Mouse (Mus musculus) hindbrain, embryonic 14.5 days (tissue): ENCODE data around the gene Dysf. TPM values are rescaled to one million over a fixed set of nuclear protein-coding genes. Genes with fewer than 3 reads are reported as not detected.

Experiments
- ATAC-seq: fragments of 200-750 bp; cut with Nextera tagmentation; 2 replicates; pipeline ENCODE4 v1.8.0; 2017; ENCODE audit warnings: moderate number of reproducible peaks, mild to moderate bottlenecking, moderate TSS enrichment, moderate library complexity; ENCODE audit not compliant: low FRiP score
- DNase-seq: peaks from one replicate; pipeline ENCODE4 v3.0.0-alpha.2; 2015; ENCODE audit warnings: low spot score
- H3K27ac ChIP-seq: fragments of 300-500 bp; sonication (generic); 2 replicates; pipeline ENCODE4 v1.5.1; 2014; ENCODE audit warnings: mild to moderate bottlenecking, moderate library complexity
- H3K27me3 ChIP-seq: fragments of 300-500 bp; sonication (generic); 2 replicates; pipeline ENCODE4 v1.6.1; 2014; ENCODE audit warnings: mild to moderate bottlenecking, low read length, mixed read lengths; ENCODE audit not compliant: control insufficient read depth, insufficient read depth
- H3K36me3 ChIP-seq: fragments of 300-500 bp; sonication (generic); replicated peaks from 2 replicates; pipeline ENCODE4 v1.6.1; 2014; ENCODE audit not compliant: control insufficient read depth, insufficient read depth
- H3K4me1 ChIP-seq: fragments of 300-500 bp; sonication (generic); replicated peaks from 2 replicates; pipeline ENCODE4 v1.6.1; 2014; ENCODE audit warnings: antibody characterized with exemption, low read length, mixed read lengths; ENCODE audit not compliant: control insufficient read depth, insufficient read depth
- H3K4me2 ChIP-seq: fragments of 300-500 bp; sonication (generic); replicated peaks from 2 replicates; pipeline ENCODE4 v1.6.1; 2014; ENCODE audit warnings: mild to moderate bottlenecking, moderate library complexity
- H3K4me3 ChIP-seq: fragments of 300-500 bp; sonication (generic); replicated peaks from 2 replicates; pipeline ENCODE4 v1.5.1; 2014; ENCODE audit warnings: mild to moderate bottlenecking, low read length
- H3K9ac ChIP-seq: fragments of 300-500 bp; sonication (generic); 2 replicates; pipeline ENCODE4 v1.6.1; 2014
- H3K9me3 ChIP-seq: fragments of 300-500 bp; sonication (generic); 2 replicates; pipeline ENCODE4 v1.6.1; 2016; ENCODE audit warnings: low read length; ENCODE audit not compliant: control insufficient read depth
- WGBS: fragments of 180-500 bp; shearing (Covaris S2); extraction: QIAGEN DNeasy Blood & Tissue Kit; methylation state at CpG from one replicate; pipeline ENCODE4 v1.1.7; 2014; 5-methylcytosine and 5-hydroxymethylcytosine counted together
- polyA plus RNA-seq: library from polyadenylated mRNA; unstranded; fragments of >200 nt; fragmentation: Nextera tagmentation; extraction: Ambion mirVana; gene quantifications from 2 replicates; pipeline ENCODE4 v1.2.1, GENCODE M21; 2014

The Dysf gene
- polyA plus RNA-seq, 1 experiment from 2014 or later = 3.3 TPM

DNA sequence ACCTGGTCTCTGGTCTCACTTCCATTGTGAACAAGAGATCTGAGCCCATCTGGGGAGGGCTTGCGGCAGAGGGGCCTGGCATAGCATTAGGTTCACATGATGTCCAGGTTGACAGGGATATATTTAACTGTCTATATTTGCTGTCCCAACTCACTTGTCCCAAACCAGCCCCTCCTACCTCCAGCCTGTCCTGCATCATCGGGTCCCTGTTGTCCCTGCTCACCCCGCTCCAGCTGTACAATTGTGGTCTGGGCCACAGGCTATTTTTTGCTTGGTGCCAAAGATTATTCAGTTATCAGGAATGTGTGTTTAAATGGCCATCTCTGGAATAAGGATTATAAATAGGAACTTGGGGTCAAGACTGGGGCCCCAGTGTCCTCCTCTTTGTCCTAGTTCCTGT lies 235.0 kb downstream of the Dysf start:
- ATAC-seq = no peak
- Histone ChIP-seq H3K36me3 (no peaks in the 10 kb centered on the region), H3K9ac (no peak overlapping the region), H3K27me3 (no peaks in the 10 kb centered on the region), H3K9me3 (no peaks in the 10 kb centered on the region), H3K27ac (no peak overlapping the region), H3K4me3 (no peak overlapping the region), H3K4me2 (no peak overlapping the region), H3K4me1 (no peaks in the 10 kb centered on the region)
- no peak for DNase-seq
- 93% methylated on average over 3 of the region's 3 CpGs for WGBS

DNA sequence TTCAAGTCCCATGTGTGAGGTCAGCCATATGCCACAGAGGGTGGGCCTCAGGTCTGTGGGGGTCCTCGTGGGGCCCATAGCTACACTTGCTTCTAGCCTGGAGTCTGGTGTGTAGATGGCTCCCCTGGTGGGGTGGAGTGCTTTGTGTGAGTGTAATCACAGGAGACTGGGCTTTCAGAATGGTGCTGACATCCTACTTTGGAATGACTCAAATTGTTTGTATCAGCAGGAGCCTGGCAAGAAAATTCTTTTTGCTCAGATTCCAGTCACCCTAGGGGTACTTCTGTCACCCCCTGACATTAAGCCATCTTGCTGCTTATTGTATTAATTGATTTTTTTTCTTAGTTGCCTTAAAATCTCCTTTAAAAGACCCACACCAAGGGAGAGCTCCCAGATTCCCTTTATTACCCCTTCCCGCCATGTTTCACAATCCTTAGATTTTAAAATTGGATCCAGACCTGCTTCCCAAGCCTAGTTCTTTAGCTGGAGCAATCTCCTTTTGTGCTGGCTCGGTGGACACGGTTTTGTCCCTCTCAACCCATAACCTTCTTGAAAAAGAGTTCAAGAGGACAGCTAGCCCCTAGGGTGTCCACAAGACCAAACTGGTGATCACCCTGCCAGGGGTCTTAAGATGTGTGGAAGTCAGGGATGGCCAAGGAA lies 237.8 kb downstream of the Dysf start:
- H3K9ac ChIP-seq = no peak overlapping the region
- H3K4me3 ChIP-seq = no peak overlapping the region
- no peak overlapping the region for H3K27ac ChIP-seq
- H3K4me2 ChIP-seq = no peak overlapping the region
- no peaks in the 10 kb centered on the region for H3K27me3 ChIP-seq
- H3K36me3 ChIP-seq = no peaks in the 10 kb centered on the region
- DNase-seq (no peak), ATAC-seq (no peak)
- H3K4me1 ChIP-seq = no peaks in the 10 kb centered on the region
- 74% methylated on average over 4 of the region's 4 CpGs for WGBS
- H3K9me3 ChIP-seq = no peaks in the 10 kb centered on the region

DNA sequence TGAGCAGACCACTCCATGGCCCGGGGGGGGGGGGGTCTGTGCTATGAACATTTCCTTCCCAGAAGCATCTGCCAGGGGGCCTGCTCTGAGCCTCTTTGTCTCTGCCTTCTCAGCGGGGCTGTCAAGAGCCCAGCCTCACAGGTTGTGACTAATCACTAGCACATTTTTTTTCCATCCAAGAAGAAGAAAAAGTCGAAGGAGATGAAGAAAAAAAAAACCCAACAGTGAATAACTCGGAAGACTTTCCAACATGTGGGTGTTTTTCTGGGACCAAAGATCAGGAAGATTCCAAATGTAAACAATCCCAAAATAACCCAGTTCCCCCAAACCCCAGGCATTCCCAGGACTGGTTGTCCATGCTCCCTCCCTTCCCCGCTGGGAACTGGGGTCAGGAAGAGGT lies 238.6 kb downstream of the Dysf start:
- Histone ChIP-seq H3K27ac (no peak overlapping the region), H3K4me1 (no peaks in the 10 kb centered on the region), H3K9ac (no peak overlapping the region), H3K4me2 (no peak overlapping the region), H3K9me3 (no peaks in the 10 kb centered on the region), H3K36me3 (no peaks in the 10 kb centered on the region), H3K4me3 (no peak overlapping the region), H3K27me3 (no peaks in the 10 kb centered on the region)
- ATAC-seq (no peak), DNase-seq (no peak)
- 71% methylated on average over 5 of the region's 5 CpGs for WGBS

Other genes starting within 250 kb of the Dysf start
- gene Ankrd53, start 245.9 kb upstream of the Dysf start, polyA plus RNA-seq = not detected in 2 replicates
- gene Tex261, start 232.8 kb upstream of the Dysf start, polyA plus RNA-seq = 49.2 and 58.4 TPM in 2 replicates
- gene Nagk, start 213.6 kb upstream of the Dysf start, polyA plus RNA-seq = 89.7 and 98.1 TPM in 2 replicates
- 22.1 and 28.3 TPM in 2 replicates for gene Paip2b, start 176.8 kb upstream of the Dysf start, polyA plus RNA-seq
- gene Zfp638, start 141.5 kb upstream of the Dysf start, polyA plus RNA-seq = 96.5 and 97.4 TPM in 2 replicates